Mouse (Mus musculus): ENCODE measurements around the gene Timm8b.
A peak's percentile ranks its signal among the peaks of the same experiment; 100 is the strongest.
"Not testable (repeated sequence)": the region's sequence is repeated elsewhere in the genome, so short reads cannot be mapped to it uniquely, and the experiment has no call there.

Timm8b gene

DNA sequence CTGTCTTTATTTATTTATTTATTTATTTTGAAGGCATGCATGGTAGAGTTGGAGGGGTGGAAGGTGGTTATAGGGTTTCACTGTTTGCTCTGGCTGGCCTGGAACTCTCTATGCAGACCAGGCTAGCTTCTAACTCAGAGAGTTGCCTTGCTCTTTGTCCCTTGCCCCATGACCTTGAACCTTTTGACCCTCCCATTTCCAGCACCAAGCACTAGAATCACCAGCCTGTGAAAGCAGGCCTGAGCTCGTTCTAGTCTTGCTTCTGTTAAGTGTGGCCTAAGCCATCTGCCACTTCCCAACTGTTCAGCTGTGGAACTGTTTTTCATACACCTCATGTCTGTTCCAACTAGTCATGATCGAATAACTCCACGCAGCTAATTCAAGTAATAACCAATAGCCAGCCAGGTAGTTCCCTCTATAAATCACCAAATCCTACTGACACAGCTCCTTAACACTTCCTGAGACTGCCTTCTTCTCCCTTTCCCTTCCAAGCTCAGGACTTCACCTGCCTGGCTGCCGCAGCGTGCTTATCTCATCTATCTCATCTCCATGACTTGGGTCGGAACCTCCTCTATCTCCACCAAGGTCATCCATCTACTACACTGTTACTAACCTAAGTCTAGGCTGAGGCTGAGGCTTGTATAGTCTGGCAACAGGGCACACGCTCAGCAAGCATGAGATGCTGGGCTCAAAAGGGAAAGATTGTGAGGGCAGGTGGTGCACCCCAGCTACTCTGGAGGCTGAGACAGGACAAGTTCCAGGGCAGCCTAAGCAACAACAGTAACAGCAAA lies 1.5 kb upstream of the Timm8b start:
- no peak for DNase-seq

DNA sequence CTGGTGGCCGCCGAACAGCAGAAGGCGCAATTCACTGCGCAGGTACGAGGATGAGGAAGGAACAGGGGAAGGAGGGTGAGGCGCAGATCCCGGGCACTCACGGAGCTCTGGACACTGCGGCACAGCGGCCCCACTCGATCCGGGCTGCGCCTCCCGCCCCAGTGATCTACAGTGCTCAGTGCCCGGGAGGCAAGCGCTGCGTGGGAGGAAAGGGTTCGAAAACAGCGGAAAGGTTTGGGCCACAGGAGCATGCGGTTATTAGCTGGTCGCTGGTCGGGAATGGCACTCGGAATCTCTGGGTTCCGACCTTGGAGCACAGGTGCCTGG lies 251 bp downstream of the Timm8b start:
- no peak for DNase-seq

DNA sequence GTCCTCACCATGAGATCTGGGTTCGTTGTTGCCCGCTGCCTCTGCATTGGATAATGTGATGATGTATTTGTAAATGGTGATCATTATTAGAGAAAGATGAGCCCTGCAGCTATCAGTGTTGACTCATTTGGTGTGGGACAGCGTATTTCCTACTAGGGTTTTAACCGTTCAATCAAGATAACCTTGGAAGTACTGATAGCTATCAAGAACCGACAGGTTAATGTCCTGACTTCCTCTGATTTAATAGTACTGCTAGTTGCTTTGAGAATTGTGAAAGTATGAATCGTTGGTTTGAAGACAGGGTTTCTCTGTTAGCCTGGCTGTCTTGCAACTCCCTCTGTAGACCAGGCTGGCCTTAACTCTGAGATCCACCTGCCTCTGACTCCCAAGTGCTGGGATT lies 628 bp downstream of the Timm8b start:
- DNase-seq: no peak

DNA sequence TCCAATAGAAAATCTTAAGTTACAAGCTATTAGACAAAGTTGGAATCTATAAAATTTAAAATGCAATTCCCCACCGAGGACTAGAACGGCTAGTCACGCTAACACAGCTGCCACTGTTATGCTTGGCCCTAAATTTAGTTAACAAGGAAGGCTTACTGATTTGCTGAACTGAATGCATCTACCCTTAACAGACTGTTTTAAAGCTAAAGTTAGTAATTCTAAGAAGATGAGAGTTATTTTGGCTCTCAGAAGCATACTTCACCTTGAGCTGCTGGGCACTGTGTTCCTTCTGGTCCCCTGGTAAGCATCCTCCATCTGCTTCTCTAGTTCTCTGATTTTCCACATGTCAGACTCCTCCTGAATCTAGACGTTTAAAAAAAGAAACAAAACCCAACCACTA lies 8.4 kb downstream of the Timm8b start:
- no peak for DNase-seq

DNA sequence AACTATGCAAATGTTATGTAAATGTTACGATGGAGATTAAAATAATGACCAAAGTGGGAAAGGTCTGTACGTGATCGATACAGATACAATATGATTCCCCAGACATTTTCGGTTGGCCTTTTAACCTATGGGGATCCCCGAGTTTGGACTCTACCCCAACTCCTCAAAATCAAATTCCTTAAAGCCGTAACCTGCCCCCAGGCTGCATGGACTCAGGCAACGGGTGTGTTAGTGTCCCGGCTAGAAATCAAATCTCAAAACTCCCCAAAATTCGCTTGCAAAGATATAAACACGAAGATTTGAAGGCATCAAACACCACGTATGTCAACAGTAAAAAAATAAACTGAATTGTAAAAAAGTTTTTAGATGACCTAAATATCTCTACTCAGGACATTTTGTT lies 12.5 kb downstream of the Timm8b start:
- DNase-seq: no peak

DNA sequence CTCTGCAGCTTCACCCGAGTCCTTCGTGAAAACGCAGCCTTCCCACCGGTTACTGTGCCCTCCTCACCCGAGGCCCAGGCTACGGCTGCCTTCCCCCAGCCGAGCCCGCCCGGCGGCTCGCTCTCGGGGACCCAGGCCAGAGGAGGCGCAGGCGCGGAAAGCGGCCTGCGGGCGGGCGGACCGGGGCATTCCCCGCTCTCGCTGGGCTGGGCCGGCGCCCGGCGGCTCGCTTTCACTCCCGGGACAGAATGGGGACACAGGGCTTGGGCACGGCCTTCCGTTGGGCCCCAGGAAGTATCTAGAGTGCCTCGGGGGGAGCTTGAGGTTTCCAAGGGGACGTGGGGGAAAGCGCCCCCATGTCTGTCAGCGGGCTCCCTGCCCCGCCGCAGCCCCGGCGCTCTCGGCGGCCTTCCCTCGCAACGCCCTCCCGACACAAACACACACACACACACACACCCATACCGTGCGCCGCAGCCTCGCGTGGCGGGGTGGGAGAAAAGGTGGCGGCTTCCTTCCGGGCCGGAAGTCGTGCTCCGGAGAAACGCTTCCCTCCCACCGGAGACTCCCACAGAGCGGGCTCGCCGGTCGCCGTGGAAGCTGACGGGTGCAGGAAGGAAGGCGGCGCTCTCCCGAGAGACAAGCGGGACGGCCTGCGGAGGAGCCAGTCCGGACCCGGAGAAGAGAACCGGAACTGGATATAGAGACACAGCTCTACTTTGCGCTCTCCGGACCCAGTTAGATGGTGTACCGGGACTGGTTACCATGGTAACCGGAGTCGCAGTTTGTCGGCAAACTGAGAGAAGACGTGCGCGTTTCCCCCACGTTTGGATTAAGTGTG lies 13.3 kb downstream of the Timm8b start, which contains the start of the genes Pih1d2 and Nkapd1:
Gene Pih1d2 (plus strand): TSS at position 556 of the 838 bp plus-strand sequence.
Gene Nkapd1 (minus strand): TSS at position 699 of the 838 bp plus-strand sequence.
- DNase-seq: peak; percentile 63 to 71

DNA sequence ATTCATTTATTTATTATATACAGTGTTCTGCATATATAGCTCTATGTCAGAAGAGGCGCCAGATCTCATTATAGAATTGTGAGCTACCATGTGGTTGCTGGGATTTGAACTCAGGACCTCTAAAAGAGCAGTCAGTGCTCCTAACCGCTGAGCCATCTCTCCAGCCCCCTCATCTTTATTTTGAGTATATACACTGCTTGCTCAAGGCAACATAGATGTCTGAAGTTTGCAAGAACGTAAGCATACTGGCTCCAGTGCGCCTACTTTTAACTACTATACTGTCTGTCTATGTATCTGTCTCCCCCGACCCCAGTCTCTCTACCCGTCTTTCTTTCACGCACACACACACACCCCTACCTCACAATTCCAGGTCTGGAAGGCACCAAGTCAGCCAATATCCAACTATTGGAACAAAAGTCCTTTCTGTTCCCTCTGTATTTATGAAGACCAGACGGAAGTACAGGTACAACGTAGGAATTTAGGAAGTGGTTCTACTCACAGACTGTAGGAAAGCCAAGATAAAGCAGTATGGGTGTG lies 14.2 kb downstream of the Timm8b start:
- DNase-seq: no peak

DNA sequence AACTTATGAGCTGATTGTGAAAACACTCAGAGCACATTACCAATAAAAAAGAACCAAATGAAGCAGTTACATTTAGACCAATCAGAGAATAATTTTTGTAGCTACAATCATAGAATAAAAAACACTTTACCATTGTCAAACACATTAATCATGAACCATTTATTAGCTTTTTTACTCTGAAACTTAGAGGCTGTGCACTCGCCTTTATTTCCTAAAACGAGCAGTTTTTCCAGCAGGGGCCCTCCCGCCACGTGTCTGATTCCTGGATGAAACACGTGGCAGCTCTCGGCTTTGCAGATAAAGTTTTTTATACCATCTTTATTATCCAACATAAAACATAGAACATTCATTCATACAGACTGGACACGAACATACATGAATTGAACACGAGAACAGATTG lies 27.2 kb downstream of the Timm8b start:
- not testable (repeated sequence) for DNase-seq

DNA sequence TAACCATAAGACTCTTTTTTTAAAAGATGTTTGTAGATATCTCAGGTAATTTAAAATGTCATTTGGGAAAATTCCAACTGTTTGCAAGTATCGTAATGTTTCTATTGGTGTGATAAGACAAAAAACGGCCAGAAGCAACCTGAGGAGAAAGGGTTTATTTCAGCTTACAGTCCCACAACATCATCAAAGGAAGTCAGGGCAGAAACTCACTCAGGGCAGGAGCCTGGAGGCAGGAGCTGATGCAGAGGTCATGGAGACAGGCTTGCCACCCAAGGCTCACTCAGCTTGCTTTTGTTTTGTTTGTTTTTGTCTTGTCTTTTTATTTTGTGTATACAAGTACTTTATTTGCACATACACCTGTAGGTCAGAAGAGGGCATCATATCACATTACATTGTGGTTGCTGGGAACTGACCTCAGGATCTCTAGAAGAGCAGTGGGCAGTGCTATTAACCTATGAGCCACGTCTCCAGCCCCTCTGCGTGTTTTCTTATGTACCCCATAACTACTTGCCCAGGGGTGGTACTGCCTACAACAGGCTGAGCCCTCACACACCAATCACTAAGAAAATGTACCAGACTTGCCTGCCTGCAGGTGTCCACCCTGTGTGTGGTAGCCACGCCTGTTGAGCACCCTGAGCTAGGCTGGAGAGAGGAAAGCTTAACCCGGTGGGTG lies 28.4 kb downstream of the Timm8b start:
- no peak for DNase-seq

DNA sequence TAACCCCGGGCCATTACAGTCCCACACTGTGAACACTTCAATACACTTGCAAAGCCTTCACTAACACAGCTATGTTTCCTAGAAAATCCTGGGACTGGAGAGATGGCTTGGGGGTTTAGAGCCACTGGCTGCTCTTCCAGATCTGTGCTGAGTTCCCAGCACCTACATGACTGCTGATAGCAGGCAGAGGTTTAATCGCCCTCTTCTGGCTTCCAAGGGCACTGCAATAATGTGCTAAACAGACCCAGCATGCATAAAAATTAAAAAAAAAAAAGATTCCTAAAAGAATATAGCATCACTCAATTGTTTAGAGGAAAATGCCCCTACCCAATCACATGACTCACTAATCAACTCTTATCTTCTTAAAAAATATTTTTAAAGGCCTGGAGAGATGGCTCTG lies 29.3 kb downstream of the Timm8b start:
- DNase-seq: no peak

DNA sequence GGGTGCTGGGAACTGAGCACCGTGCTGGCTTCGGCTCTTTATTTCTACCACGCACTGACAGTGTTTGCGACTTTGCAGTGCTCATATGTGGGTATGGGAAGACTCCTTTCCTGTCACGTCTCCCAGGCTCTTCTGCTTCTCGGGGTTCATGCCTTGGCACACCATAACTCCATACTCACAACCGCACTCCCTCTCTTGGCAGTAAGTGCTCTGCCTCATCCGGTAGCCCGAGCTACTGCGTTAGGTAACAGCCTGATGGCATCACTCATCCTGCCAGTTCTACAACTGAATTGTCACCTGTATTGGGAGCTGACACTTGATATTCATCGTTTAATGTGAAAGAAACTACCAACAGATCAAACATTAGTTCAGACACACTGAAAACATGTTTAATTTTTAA lies 30.6 kb downstream of the Timm8b start:
- no peak for DNase-seq

DNA sequence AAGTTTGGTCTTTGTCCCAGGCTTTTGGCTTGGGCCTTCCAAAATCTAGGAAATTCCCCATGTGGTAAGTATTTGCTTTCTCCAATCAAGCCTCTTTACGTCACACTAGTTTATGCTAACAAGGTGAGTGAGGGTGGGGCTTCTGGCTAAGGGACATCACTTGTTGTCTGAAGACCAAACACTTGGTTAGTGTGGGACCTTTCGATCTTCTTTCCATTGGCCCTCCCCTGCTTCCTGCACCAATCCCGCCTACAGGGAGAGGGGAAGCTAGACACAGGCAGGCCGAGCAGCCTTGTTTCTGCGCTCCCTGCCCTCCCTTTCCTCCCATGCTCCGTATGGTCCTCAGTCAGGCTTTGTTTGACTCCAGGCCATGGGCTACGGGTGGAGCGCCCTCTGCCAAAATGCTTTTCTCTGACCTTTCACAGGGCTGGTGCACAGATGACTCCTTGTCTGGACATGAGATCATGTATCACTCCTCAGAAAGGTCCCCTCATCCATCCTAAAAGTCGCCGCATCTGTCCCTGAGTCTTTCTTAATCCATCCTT lies 43.2 kb downstream of the Timm8b start:
- DNase-seq: no peak

DNA sequence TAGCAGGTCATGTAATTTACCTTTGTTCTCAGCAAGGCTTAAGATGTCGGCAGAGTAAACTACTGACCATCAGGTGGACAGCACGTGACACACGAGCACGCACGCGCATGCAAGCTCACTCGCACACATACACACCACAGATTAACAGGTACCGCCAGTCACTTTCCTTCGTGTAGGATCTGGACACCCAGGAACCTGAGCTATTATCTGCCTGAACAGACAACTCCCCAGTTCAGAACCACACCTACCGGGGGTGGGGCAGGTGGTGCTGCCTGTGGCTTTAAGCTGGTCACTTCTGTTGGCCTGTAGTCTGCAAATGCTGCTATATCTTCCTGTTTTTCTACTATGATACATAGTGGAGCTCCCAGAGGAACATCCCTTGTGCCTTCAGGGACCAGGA lies 46.8 kb downstream of the Timm8b start:
- no peak for DNase-seq

All from thymus, adult 18-20 months (tissue).